Mouse (Mus musculus) liver (tissue): ENCODE measurements around the gene Gpr160.

Experiments used
- DNase-seq: peaks from one replicate; pipeline ENCODE4 v3.0.0-alpha.2; 2020; ENCODE audit warnings: mixed read lengths

Gene Gpr160

GRCm38 (mm10) chr3:30904658-30905057, 48.9 kb downstream of the Gpr160 start:
- DNase-seq: no peak

- no peak for DNase-seq
Measured at GRCm38 (mm10) chr3:30917160-30917559, 61.4 kb downstream of the Gpr160 start.

- DNase-seq: no peak
Measured at GRCm38 (mm10) chr3:30927664-30928063, 71.9 kb downstream of the Gpr160 start.

GRCm38 (mm10) chr3:30929828-30930227, 74.1 kb downstream of the Gpr160 start:
- DNase-seq: no peak

GRCm38 (mm10) chr3:30934384-30934783, 78.6 kb downstream of the Gpr160 start:
- DNase-seq: no peak
